ENCODE assay signal across 11 mouse cellular contexts in the genomic region with DNA sequence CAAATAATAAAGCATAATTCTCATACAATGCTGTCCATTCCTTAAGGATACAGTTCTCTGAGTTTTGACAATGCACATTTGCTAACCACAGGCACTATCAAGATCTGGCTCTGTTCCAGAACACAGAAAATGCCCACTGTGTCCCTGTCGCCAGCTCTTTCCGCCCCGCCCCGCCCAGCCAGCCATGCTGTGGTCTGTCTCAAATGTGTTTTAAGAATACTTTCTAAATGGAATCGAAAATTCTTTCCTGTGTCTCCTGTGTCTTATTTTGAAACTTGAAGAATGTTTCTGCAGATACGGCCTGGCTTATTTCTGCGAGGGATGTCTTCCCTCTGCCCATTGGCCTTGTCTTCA.
DNase-seq lines count a peak whose midpoint lies in the region; ATAC-seq lines count a peak whose summit lies in the region.
"Had no signal": no experiment of that assay in that cellular context is flagged by ENCODE, and none has a peak within 500 bp of the region (broad histone marks: within the 10 kb centered on the region; RNA-seq: fewer than 3 reads in every experiment).

No protein-coding gene starts in this region.

- H3K4me2 ChIP-seq in hindbrain, embryonic 16.5 days (ENCODE audit: low read length): no peak overlapping the region
- H3K4me2 ChIP-seq in hindbrain, embryonic 12.5 days (replicated peaks): no peak overlapping the region
- H3K4me2 ChIP-seq in forebrain, embryonic 12.5 days: no peak overlapping the region

- H3K9ac ChIP-seq in hindbrain, embryonic 16.5 days (ENCODE audit: low read depth, low read length): no peak overlapping the region
- H3K9ac ChIP-seq in hindbrain, embryonic 12.5 days: no peak overlapping the region
- no peak overlapping the region for H3K9ac ChIP-seq in forebrain, embryonic 12.5 days
- H3K9ac ChIP-seq: forebrain, postnatal 0 days had no signal

- H3K9me3 ChIP-seq in hindbrain, embryonic 16.5 days (ENCODE audit: control insufficient read depth, low read length): no peaks in the 10 kb centered on the region
- H3K9me3 ChIP-seq in hindbrain, embryonic 12.5 days (replicated peaks): no peaks in the 10 kb centered on the region
- H3K9me3 ChIP-seq in forebrain, embryonic 12.5 days: no peaks in the 10 kb centered on the region

- peak; percentile 56; the same call in 1 of the 2 replicates for ATAC-seq in hindbrain, embryonic 16.5 days
- ATAC-seq in hindbrain, embryonic 12.5 days (ENCODE audit: low FRiP score): no peak
- no peak for ATAC-seq in forebrain, embryonic 12.5 days (ENCODE audit: low FRiP score)
- ATAC-seq: forebrain, postnatal 0 days had no signal

- DNase-seq in 3T3-L1 (ENCODE audit: low read depth, low spot score) (peak; percentile 40), NIH3T3 (ENCODE audit: low read depth) (peak; percentile 45)
- DNase-seq in lung, postnatal 14 days: peak; percentile 76
- DNase-seq in layer of hippocampus, adult 11-12 months (ENCODE audit: low spot score): no peak
- DNase-seq: embryo, embryonic 11 days; forebrain, postnatal 0 days; layer of hippocampus, adult 9-11 months; liver had no signal

- H3K4me3 ChIP-seq in hindbrain, embryonic 16.5 days (ENCODE audit: low read length): no peak overlapping the region
- no peak overlapping the region for H3K4me3 ChIP-seq in hindbrain, embryonic 12.5 days
- no peak overlapping the region for H3K4me3 ChIP-seq in forebrain, embryonic 12.5 days (replicated peaks)

- no peaks in the 10 kb centered on the region for H3K27me3 ChIP-seq in hindbrain, embryonic 16.5 days (replicated peaks; ENCODE audit: control insufficient read depth, insufficient read depth, low read length)
- no peaks in the 10 kb centered on the region for H3K27me3 ChIP-seq in hindbrain, embryonic 12.5 days
- H3K27me3 ChIP-seq in forebrain, embryonic 12.5 days: no peaks in the 10 kb centered on the region

- 53% methylated on average over 7 of the region's 7 CpGs for WGBS in hindbrain, embryonic 16.5 days
- 76% methylated on average over 7 of the region's 7 CpGs for WGBS in hindbrain, embryonic 12.5 days
- WGBS in forebrain, embryonic 12.5 days: 81% methylated on average over 7 of the region's 7 CpGs

- H3K27ac ChIP-seq in hindbrain, embryonic 16.5 days (ENCODE audit: low read depth, low read length): no peak overlapping the region
- no peak overlapping the region for H3K27ac ChIP-seq in hindbrain, embryonic 12.5 days
- H3K27ac ChIP-seq in forebrain, embryonic 12.5 days: no peak overlapping the region

- H3K36me3 ChIP-seq in hindbrain, embryonic 16.5 days (ENCODE audit: control insufficient read depth, insufficient read depth, low read length): peaks cover 6% of the 10 kb centered on the region
- no peaks in the 10 kb centered on the region for H3K36me3 ChIP-seq in hindbrain, embryonic 12.5 days
- no peaks in the 10 kb centered on the region for H3K36me3 ChIP-seq in forebrain, embryonic 12.5 days (replicated peaks)

- peaks cover 18% of the 10 kb centered on the region for H3K4me1 ChIP-seq in hindbrain, embryonic 16.5 days (ENCODE audit: control insufficient read depth, insufficient read depth, low read depth, low read length)
- H3K4me1 ChIP-seq in hindbrain, embryonic 12.5 days: peaks cover 9% of the 10 kb centered on the region; the same call in 1 of the 2 replicates
- H3K4me1 ChIP-seq in forebrain, embryonic 12.5 days: peaks cover 6% of the 10 kb centered on the region; the same call in 1 of the 2 replicates
